Mouse (Mus musculus) CH12.LX (cell line): Measurements from ENCODE around the gene Eef1akmt1. TPM values are rescaled to one million over a fixed set of nuclear protein-coding genes. Genes with fewer than 3 reads are reported as not detected.

ENCODE experiments used
- DNase-seq: peaks from one replicate; pipeline ENCODE4 v3.0.0-alpha.2; 2013; ENCODE audit errors: extremely low read depth
- H3K27ac ChIP-seq: 2 replicates; pipeline ENCODE4 v1.5.1; 2012; ENCODE audit warnings: low read depth, mild to moderate bottlenecking, control low read depth, moderate library complexity; ENCODE audit not compliant: insufficient read depth
- H3K27me3 ChIP-seq: replicated peaks from 2 replicates; pipeline ENCODE3; 2012; ENCODE audit warnings: inconsistent platforms
- H3K36me3 ChIP-seq, 2 experiments: replicated peaks in 1 of 2; 2 replicates each; pipeline versions ENCODE3 to v1.6.1; 2012; ENCODE audit warnings: inconsistent platforms in 1 of 2, low read length in 1 of 2, mild to moderate bottlenecking in 1 of 2, mixed read lengths in 1 of 2, moderate library complexity in 1 of 2; ENCODE audit not compliant: control insufficient read depth in 1 of 2, insufficient read depth in 1 of 2
- H3K4me1 ChIP-seq, 2 experiments: 2 replicates each; pipeline ENCODE4 v1.6.1; 2012; ENCODE audit warnings: inconsistent platforms in 1 of 2, moderate library complexity in 1 of 2; ENCODE audit not compliant: insufficient read depth in 2 of 2, control insufficient read depth in 1 of 2
- H3K4me2 ChIP-seq: 2 replicates; pipeline ENCODE4 v1.6.1; 2012; ENCODE audit warnings: low read depth, mild to moderate bottlenecking, control low read depth; ENCODE audit not compliant: poor library complexity, insufficient read depth, severe bottlenecking
- H3K4me3 ChIP-seq, 3 experiments: fragments of 150-350 bp in 1 of 3; sonication (generic) in 1 of 3; replicated peaks in 1 of 3; 2 replicates each; pipeline versions ENCODE3 to v1.5.1; 2011 to 2012; ENCODE audit warnings: low read depth in 2 of 3, low read length in 2 of 3, mild to moderate bottlenecking in 2 of 3, moderate library complexity in 2 of 3, control low read depth in 1 of 3, improper control_type of control experiment in 1 of 3, inconsistent platforms in 1 of 3, mixed read lengths in 1 of 3; ENCODE audit not compliant: poor library complexity in 1 of 3
- H3K79me2 ChIP-seq: replicated peaks from 2 replicates; pipeline ENCODE4 v1.6.1; 2012; ENCODE audit warnings: mild to moderate bottlenecking, moderate library complexity; ENCODE audit not compliant: control insufficient read depth, poor library complexity, insufficient read depth, severe bottlenecking; ENCODE audit errors: extremely low read depth
- H3K9ac ChIP-seq: 2 replicates; pipeline ENCODE4 v1.6.1; 2012; ENCODE audit warnings: low read depth, mild to moderate bottlenecking, control low read depth, moderate library complexity; ENCODE audit not compliant: insufficient read depth
- H3K9me3 ChIP-seq: replicated peaks from 2 replicates; pipeline ENCODE3; 2012; ENCODE audit warnings: low read length, inconsistent platforms, mixed read lengths
- KAT2A ChIP-seq: IDR thresholded peaks from 2 replicates; pipeline ENCODE4 v1.6.1; 2012; ENCODE audit warnings: low read length, improper control_type of control experiment, inconsistent platforms; ENCODE audit not compliant: insufficient replicate concordance
- MAFK ChIP-seq: IDR thresholded peaks from 2 replicates; pipeline ENCODE4 v1.6.1; 2011; ENCODE audit warnings: low read length, improper control_type of control experiment; ENCODE audit not compliant: insufficient replicate concordance
- dilution Hi-C: fragments of 300-500 bp; cut with MboI; formaldehyde crosslinking; loops from 2 replicates; pipeline ENCODE4 v1.14.3; 2020; ENCODE audit warnings: low sequenced_read_pairs; ENCODE audit not compliant: extremely low pct_unique_long_range_greater_than_20kb, extremely low pct_ligation_motif_present
- in situ Hi-C: fragments of 300-500 bp; cut with MboI; formaldehyde crosslinking; loops from 3 replicates; pipeline ENCODE4 v1.14.3; 2019; ENCODE audit warnings: low sequenced_read_pairs, low pct_ligation_motif_present, low pct_unique_long_range_greater_than_20kb, mixed read lengths
- polyA plus RNA-seq: library from polyadenylated mRNA; unstranded; fragments of >175 nt; gene quantifications from 2 replicates; pipeline ENCODE4 v1.2.1, GENCODE M21; 2012; ENCODE audit warnings: low read depth; ENCODE audit not compliant: insufficient read length
- total RNA-seq, 2 experiments: library from RNA; depleted of rRNA; stranded (reverse); fragments of 300-350 nt in 1 of 2; fragments of >200 nt in 1 of 2; gene quantifications; 2 replicates each; pipeline ENCODE4 v1.2.3; 2012 to 2014

Eef1akmt1 gene
- total and polyA plus RNA-seq, 3 experiments = 52.2 to 105 (median 74.5) TPM

DNA sequence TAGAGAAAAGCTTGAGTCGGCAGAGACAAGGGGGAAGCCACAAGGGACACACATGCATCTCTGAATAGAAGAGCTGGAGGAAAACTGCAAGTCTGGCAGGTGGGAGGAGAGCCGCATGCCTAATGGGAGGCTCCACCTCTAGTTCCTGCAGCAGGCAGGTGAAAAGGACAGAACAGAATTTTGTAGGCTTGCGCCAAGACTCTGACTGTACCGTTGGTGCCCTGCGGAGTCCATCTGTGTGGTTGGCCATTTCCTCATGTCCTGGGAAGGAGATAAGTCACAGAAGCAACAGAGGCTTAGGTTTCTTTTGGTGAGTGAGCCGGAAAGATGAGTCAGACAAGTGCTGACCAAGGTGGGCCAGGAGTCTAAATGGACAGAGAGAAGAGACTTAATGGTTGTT lies 67.7 kb downstream of the Eef1akmt1 start:
- no peaks in the 10 kb centered on the region for H3K27me3 ChIP-seq
- H3K4me2 ChIP-seq = no peak overlapping the region
- no peak for TF ChIP-seq MAFK
- TF ChIP-seq KAT2A = no peak
- no peak overlapping the region for H3K9ac ChIP-seq
- DNase-seq = no peak
- H3K4me1 ChIP-seq = no peaks in the 10 kb centered on the region
- H3K9me3 ChIP-seq = peaks cover 2% of the 10 kb centered on the region
- dilution Hi-C loops = no loop called here
- peaks cover 0 to 18% of the 10 kb centered on the region in 2 experiments for H3K36me3 ChIP-seq
- no peak overlapping the region for H3K4me3 ChIP-seq
- in situ Hi-C loops = no loop called here
- no peaks in the 10 kb centered on the region for H3K79me2 ChIP-seq
- no peak overlapping the region for H3K27ac ChIP-seq

Other genes with a start within 250 kb of the Eef1akmt1 start
- 13.1 and 13.3 TPM in 2 replicates for gene Cryl1, start 173.1 kb downstream of the Eef1akmt1 start, total RNA-seq (2012; rRNA removed)
- 29.7 and 31.8 TPM in 2 replicates for gene Cryl1, start 173.1 kb downstream of the Eef1akmt1 start, total RNA-seq (2014; rRNA removed)
- gene Cryl1, start 173.1 kb downstream of the Eef1akmt1 start, polyA plus RNA-seq = 33.7 and 38.3 TPM in 2 replicates
- 6.0 and 8.1 TPM in 2 replicates for gene Ift88, start 147.6 kb downstream of the Eef1akmt1 start, total RNA-seq (2012; rRNA removed)
- 10.7 and 12.3 TPM in 2 replicates for gene Ift88, start 147.6 kb downstream of the Eef1akmt1 start, total RNA-seq (2014; rRNA removed)
- gene Ift88, start 147.6 kb downstream of the Eef1akmt1 start, polyA plus RNA-seq = 6.7 and 8.6 TPM in 2 replicates
- gene Il17d, start 46.8 kb downstream of the Eef1akmt1 start, total RNA-seq (2012; rRNA removed) = 0.08 and 0.21 TPM in 2 replicates
- not detected in 2 replicates for gene Il17d, start 46.8 kb downstream of the Eef1akmt1 start, total RNA-seq (2014; rRNA removed)
- not detected in 2 replicates for gene Il17d, start 46.8 kb downstream of the Eef1akmt1 start, polyA plus RNA-seq
- gene Xpo4, start 93.8 kb upstream of the Eef1akmt1 start, total RNA-seq (2012; rRNA removed) = 30.2 and 41.0 TPM in 2 replicates
- gene Xpo4, start 93.8 kb upstream of the Eef1akmt1 start, total RNA-seq (2014; rRNA removed) = 47.3 and 57.8 TPM in 2 replicates
- 36.3 and 43.0 TPM in 2 replicates for gene Xpo4, start 93.8 kb upstream of the Eef1akmt1 start, polyA plus RNA-seq
- gene Gm49361, start 174.5 kb upstream of the Eef1akmt1 start, total RNA-seq (2012; rRNA removed) = not detected in 2 replicates
- gene Gm49361, start 174.5 kb upstream of the Eef1akmt1 start, total RNA-seq (2014; rRNA removed) = not detected in 2 replicates
- not detected in 2 replicates for gene Gm49361, start 174.5 kb upstream of the Eef1akmt1 start, polyA plus RNA-seq
- 1.5 TPM in 2 replicates for gene Lats2, start 186.8 kb upstream of the Eef1akmt1 start, total RNA-seq (2012; rRNA removed)
- gene Lats2, start 186.8 kb upstream of the Eef1akmt1 start, total RNA-seq (2014; rRNA removed) = 0.96 and 4.0 TPM in 2 replicates
- 0.64 and 1.1 TPM in 2 replicates for gene Lats2, start 186.8 kb upstream of the Eef1akmt1 start, polyA plus RNA-seq
- gene Sap18, start 226.6 kb upstream of the Eef1akmt1 start, total RNA-seq (2012; rRNA removed) = 173 and 243 TPM in 2 replicates
- 33.9 and 49.0 TPM in 2 replicates for gene Sap18, start 226.6 kb upstream of the Eef1akmt1 start, total RNA-seq (2014; rRNA removed)
- 8.3 and 8.8 TPM in 2 replicates for gene Sap18, start 226.6 kb upstream of the Eef1akmt1 start, polyA plus RNA-seq